Mouse (Mus musculus): ENCODE measurements at regions not wholly inside any gene's neighbourhood (a gene's known extent, or its start where the extent isn't known, plus 50 kb on each side); places are given as distances from the start of the nearest gene placed in this dataset.
A peak's percentile ranks its signal among the peaks of the same experiment; 100 is the strongest.

DNA sequence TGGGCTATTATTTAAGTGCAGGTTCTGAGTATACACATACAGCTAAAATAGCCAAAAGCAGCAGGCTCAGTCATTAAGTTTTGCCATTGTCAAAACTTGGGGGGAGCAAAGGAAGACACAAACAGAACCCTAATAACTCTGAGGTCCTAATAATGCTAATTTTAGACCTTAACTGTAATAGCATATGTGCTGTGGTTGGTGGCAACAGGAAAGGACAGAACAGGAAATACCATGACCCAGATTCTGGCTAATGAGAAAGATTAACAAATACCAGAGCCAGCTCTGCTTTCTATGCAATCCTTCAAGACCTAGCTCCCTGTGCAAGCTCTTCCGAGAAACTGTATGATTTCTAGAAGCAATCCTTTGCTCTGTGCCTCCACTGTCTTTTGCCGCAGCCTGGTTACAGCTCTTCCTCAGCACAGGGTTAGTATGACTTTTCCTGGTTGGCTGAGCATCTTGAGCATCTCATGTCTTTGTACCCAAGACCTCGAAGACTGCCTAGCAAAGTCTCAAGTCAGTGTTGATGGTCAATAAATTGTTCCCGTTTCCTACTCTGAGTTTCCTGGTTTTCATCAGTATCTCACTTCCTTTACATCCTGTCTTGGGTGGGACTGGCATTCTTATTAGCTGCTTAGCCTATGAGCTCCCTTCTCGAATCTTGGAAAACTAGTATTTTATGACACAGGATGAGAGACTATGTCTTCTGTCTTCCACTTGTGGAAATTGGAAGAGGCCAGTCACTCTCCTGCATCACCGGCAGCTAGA is 49.9 kb upstream of the Eed start:
- peak overlapping the region; percentile 51 for H3K4me2 ChIP-seq
- no peaks in the 10 kb centered on the region for H3K9me3 ChIP-seq

DNA sequence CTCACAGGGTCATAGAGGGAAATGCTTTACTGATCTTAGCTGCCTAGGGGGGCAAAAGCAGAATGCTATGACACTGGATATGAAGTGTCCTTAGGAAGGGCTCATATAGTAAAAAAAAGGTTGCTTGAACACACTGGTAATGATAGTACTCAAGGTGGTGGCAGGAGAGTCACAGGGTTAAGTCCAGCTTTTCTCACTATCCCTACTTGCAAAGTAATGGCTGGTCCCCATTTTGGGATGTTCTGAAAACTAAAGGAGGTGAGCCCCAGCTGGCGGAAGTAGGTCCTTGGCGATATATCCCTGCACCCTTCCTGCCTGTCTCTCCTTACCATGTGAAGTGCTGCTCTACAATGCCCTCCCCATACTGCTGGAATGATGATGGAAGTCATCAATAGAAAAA is 52.3 kb upstream of the Eed start:
- peak overlapping the region; percentile 51; the same call in 1 of the 2 replicates for H3K27ac ChIP-seq
- H3K9ac ChIP-seq: no peak overlapping the region
- no peak for ATAC-seq (ENCODE audit: insufficient number of reproducible peaks, insufficient read depth, low FRiP score, low TSS enrichment, low read depth)
- peaks cover 30% of the 10 kb centered on the region for H3K4me1 ChIP-seq
- H3K27me3 ChIP-seq: no peaks in the 10 kb centered on the region
- H3K9me3 ChIP-seq: no peaks in the 10 kb centered on the region
- 97% methylated on average over 2 of the region's 2 CpGs for WGBS
- no peaks in the 10 kb centered on the region for H3K36me3 ChIP-seq
- H3K4me3 ChIP-seq: no peak overlapping the region
- H3K4me2 ChIP-seq: no peak overlapping the region

More for the DNA sequence above, 49.9 kb upstream of the Eed start:
- peak overlapping the region; percentile 81 for H3K27ac ChIP-seq
- H3K27me3 ChIP-seq: no peaks in the 10 kb centered on the region
- peak overlapping the region; percentile 49; the same call in 1 of the 2 replicates for H3K9ac ChIP-seq
- WGBS: 67% methylated on average over 6 of the region's 6 CpGs
- H3K4me1 ChIP-seq: peaks cover 26% of the 10 kb centered on the region
- H3K4me3 ChIP-seq: no peak overlapping the region
- no peak for ATAC-seq (ENCODE audit: insufficient number of reproducible peaks, insufficient read depth, low FRiP score, low TSS enrichment, low read depth)
- H3K36me3 ChIP-seq: no peaks in the 10 kb centered on the region

GRCm38 (mm10) chr7:90033640-90034312 is 53.0 kb upstream of the Eed start:
- no peak overlapping the region for H3K9ac ChIP-seq
- no peaks in the 10 kb centered on the region for H3K27me3 ChIP-seq
- H3K36me3 ChIP-seq: no peaks in the 10 kb centered on the region
- H3K9me3 ChIP-seq: no peaks in the 10 kb centered on the region
- ATAC-seq (ENCODE audit: insufficient number of reproducible peaks, insufficient read depth, low FRiP score, low TSS enrichment, low read depth): no peak
- 81% methylated on average over 9 of the region's 9 CpGs for WGBS
- peaks cover 30% of the 10 kb centered on the region for H3K4me1 ChIP-seq
- H3K27ac ChIP-seq: peak overlapping the region; percentile 51; the same call in 1 of the 2 replicates
- H3K4me2 ChIP-seq: no peak overlapping the region
- H3K4me3 ChIP-seq: no peak overlapping the region

DNA sequence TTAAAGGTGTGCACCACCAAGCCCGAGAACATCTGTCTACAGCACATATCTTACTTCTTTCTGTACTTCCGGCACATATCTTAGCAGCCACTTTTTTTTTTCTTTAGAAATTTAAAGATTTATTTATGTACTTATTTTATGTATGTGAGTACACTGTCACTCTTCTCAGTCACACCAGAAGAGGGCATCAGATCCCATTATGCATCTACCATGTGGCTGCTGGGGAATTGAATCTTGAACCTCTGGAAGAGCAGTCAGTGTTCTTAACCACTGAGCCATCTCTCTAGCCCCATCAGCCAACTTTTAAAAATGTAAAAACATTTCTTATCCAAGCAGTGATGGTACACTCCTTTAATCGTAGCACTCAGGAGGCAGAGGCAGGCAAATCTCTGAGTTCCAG is 53.7 kb upstream of the Eed start:
- H3K4me2 ChIP-seq: no peak overlapping the region
- peaks cover 23% of the 10 kb centered on the region for H3K4me1 ChIP-seq
- H3K27me3 ChIP-seq: no peaks in the 10 kb centered on the region
- H3K9me3 ChIP-seq: no peaks in the 10 kb centered on the region
- H3K4me3 ChIP-seq: no peak overlapping the region
- WGBS: 84% methylated on average over 3 of the region's 3 CpGs
- no peak for ATAC-seq (ENCODE audit: insufficient number of reproducible peaks, insufficient read depth, low FRiP score, low TSS enrichment, low read depth)
- H3K9ac ChIP-seq: no peak overlapping the region
- H3K36me3 ChIP-seq: no peaks in the 10 kb centered on the region
- H3K27ac ChIP-seq: no peak overlapping the region

GRCm38 (mm10) chr7:90035396-90035795 is 54.6 kb upstream of the Eed start:
- no peak overlapping the region for H3K4me3 ChIP-seq
- H3K4me1 ChIP-seq: peaks cover 14% of the 10 kb centered on the region
- H3K9me3 ChIP-seq: no peaks in the 10 kb centered on the region
- no peak for ATAC-seq (ENCODE audit: insufficient number of reproducible peaks, insufficient read depth, low FRiP score, low TSS enrichment, low read depth)
- no peak overlapping the region for H3K9ac ChIP-seq
- no peak overlapping the region for H3K27ac ChIP-seq
- WGBS: 68% methylated on average over 7 of the region's 7 CpGs
- no peak overlapping the region for H3K4me2 ChIP-seq
- H3K36me3 ChIP-seq: no peaks in the 10 kb centered on the region
- H3K27me3 ChIP-seq: no peaks in the 10 kb centered on the region

- 52% methylated on average over 4 of the region's 4 CpGs for WGBS
- Histone ChIP-seq H3K27ac (peak overlapping the region; percentile 62), H3K9ac (no peak overlapping the region), H3K4me1 (peaks cover 21% of the 10 kb centered on the region), H3K9me3 (0 out of 2 replicates have a peak, but pooled peaks cover 1% of the 10 kb centered on the region), H3K4me2 (no peak overlapping the region), H3K36me3 (no peaks in the 10 kb centered on the region), H3K27me3 (no peaks in the 10 kb centered on the region), H3K4me3 (no peak overlapping the region)
- no peak for ATAC-seq (ENCODE audit: insufficient number of reproducible peaks, insufficient read depth, low FRiP score, low TSS enrichment, low read depth)
Measured at GRCm38 (mm10) chr7:90037736-90038135, 57.0 kb upstream of the Eed start.

GRCm38 (mm10) chr7:90039504-90039903 is 58.7 kb upstream of the Eed start:
- H3K9ac ChIP-seq: no peak overlapping the region
- no peaks in the 10 kb centered on the region for H3K36me3 ChIP-seq
- no peaks in the 10 kb centered on the region for H3K27me3 ChIP-seq
- no peak overlapping the region for H3K4me3 ChIP-seq
- 0 out of 2 replicates have a peak, but pooled peaks cover 2% of the 10 kb centered on the region for H3K9me3 ChIP-seq
- H3K4me2 ChIP-seq: no peak overlapping the region
- H3K27ac ChIP-seq: no peak overlapping the region
- WGBS: 87% methylated on average over 9 of the region's 9 CpGs
- no peak for ATAC-seq (ENCODE audit: insufficient number of reproducible peaks, insufficient read depth, low FRiP score, low TSS enrichment, low read depth)
- peaks cover 25% of the 10 kb centered on the region for H3K4me1 ChIP-seq

DNA sequence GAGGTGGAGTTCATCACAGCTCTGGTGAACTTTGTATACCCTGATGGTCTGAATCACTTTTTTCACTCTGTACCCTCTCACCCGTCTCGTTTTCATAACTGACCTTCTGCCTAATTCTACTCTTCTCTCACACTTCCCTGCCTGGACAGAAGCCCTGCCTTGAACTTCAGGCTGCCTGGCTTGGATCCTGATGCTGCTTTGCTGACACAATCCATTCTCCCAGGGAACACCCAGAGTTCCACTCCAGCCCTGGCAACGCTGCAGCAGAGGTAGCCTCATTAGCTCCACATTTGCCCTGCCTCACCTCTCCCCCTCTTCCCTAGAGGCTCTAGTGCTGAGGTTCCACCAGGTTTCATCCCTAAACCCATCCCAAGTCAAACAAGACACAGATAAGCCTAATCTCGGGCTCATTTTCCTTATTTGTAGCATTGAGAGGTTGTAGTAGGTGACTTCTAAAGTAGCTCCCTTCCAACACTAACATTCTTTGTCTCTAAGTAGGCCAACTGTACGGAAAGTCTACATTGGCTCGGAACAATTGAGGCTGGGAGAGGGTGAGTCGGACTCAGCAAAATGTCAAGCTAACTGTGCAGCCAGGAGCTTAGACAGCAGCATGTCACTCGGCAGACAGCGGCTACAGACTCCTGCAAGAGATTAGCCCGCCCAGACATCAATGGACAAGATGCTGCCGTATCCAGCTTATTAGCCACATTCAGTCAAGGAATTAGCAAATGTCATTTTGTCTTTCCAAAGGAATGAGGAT is 60.0 kb upstream of the Eed start:
- no peak overlapping the region for H3K4me3 ChIP-seq
- H3K27ac ChIP-seq: no peak overlapping the region
- H3K4me1 ChIP-seq: peaks cover 25% of the 10 kb centered on the region
- no peak overlapping the region for H3K4me2 ChIP-seq
- H3K36me3 ChIP-seq: no peaks in the 10 kb centered on the region
- no peaks in the 10 kb centered on the region for H3K27me3 ChIP-seq
- no peak overlapping the region for H3K9ac ChIP-seq
- 61% methylated on average over 11 of the region's 11 CpGs for WGBS
- no peak for ATAC-seq (ENCODE audit: insufficient number of reproducible peaks, insufficient read depth, low FRiP score, low TSS enrichment, low read depth)
- 0 out of 2 replicates have a peak, but pooled peaks cover 2% of the 10 kb centered on the region for H3K9me3 ChIP-seq

GRCm38 (mm10) chr7:90041565-90042024 is 60.8 kb upstream of the Eed start:
- 38% methylated on average over 5 of the region's 5 CpGs for WGBS
- Histone ChIP-seq H3K4me1 (peaks cover 25% of the 10 kb centered on the region), H3K36me3 (no peaks in the 10 kb centered on the region), H3K27me3 (no peaks in the 10 kb centered on the region), H3K9ac (no peak overlapping the region), H3K9me3 (0 out of 2 replicates have a peak, but pooled peaks cover 2% of the 10 kb centered on the region), H3K4me3 (no peak overlapping the region), H3K4me2 (no peak overlapping the region), H3K27ac (0 out of 2 replicates have a peak overlapping the region, but pooled peaks have one; percentile 28)
- ATAC-seq (ENCODE audit: insufficient number of reproducible peaks, insufficient read depth, low FRiP score, low TSS enrichment, low read depth): no peak

- peak overlapping the region; percentile 28; the same call in 1 of the 2 replicates for H3K27ac ChIP-seq
- 91% methylated on average over 7 of the region's 7 CpGs for WGBS
- no peak for ATAC-seq (ENCODE audit: insufficient number of reproducible peaks, insufficient read depth, low FRiP score, low TSS enrichment, low read depth)
Measured at GRCm38 (mm10) chr7:90042364-90042763, 61.6 kb upstream of the Eed start.

GRCm38 (mm10) chr7:90043526-90043925 is 62.7 kb upstream of the Eed start:
- Histone ChIP-seq H3K9ac (no peak overlapping the region), H3K4me2 (no peak overlapping the region), H3K9me3 (0 out of 2 replicates have a peak, but pooled peaks cover 2% of the 10 kb centered on the region), H3K27ac (no peak overlapping the region), H3K27me3 (no peaks in the 10 kb centered on the region), H3K4me3 (no peak overlapping the region), H3K36me3 (no peaks in the 10 kb centered on the region), H3K4me1 (peaks cover 23% of the 10 kb centered on the region)
- ATAC-seq (ENCODE audit: insufficient number of reproducible peaks, insufficient read depth, low FRiP score, low TSS enrichment, low read depth): no peak
- 80% methylated on average over 8 of the region's 8 CpGs for WGBS

More at GRCm38 (mm10) chr7:90042364-90042763, 61.6 kb upstream of the Eed start:
- H3K9ac ChIP-seq: no peak overlapping the region
- H3K9me3 ChIP-seq: 0 out of 2 replicates have a peak, but pooled peaks cover 2% of the 10 kb centered on the region
- no peaks in the 10 kb centered on the region for H3K27me3 ChIP-seq
- no peak overlapping the region for H3K4me2 ChIP-seq
- no peaks in the 10 kb centered on the region for H3K36me3 ChIP-seq
- peaks cover 25% of the 10 kb centered on the region for H3K4me1 ChIP-seq
- no peak overlapping the region for H3K4me3 ChIP-seq

All from embryonic facial prominence, embryonic 13.5 days (tissue).